Mouse (Mus musculus): ENCODE data around the gene Pdia5.

- no peak for TF ChIP-seq CTCF (IDR thresholded peaks at IDR 0.05; ENCODE audit: insufficient read depth, low read depth, low read length)
- TF ChIP-seq POLR2A (IDR thresholded peaks at IDR 0.05; ENCODE audit: insufficient read depth, low read depth, low read length) = no peak
These were observed 34.9 kb downstream of the Pdia5 start for GRCm38 (mm10) chr16:35455822-35456221.

Measured in olfactory bulb, adult 2 months (tissue).